Mouse (Mus musculus): ENCODE measurements around the gene Rbms3.

Gene Rbms3

DNA sequence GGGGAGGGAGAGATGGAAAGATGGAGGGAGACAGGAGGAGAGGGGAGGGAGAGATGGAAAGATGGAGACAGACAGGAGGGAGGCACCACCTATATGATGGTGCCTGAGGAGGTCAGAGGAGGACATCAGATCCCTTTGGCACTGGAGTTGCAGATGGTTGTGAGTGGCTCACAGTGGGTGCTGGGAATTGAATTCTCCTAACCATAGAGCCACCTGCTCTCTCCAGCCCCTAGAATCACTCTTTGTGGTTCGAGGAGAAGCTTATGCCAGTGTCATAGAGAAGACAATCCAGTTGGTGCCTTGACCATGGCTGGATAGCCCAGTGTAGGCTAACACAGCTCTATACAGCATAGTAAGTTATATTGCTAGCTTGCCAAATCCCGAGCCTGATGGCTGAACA, 137.8 kb downstream of the Rbms3 start:
- DNase-seq (ENCODE audit: low read depth, low spot score) = no peak

DNA sequence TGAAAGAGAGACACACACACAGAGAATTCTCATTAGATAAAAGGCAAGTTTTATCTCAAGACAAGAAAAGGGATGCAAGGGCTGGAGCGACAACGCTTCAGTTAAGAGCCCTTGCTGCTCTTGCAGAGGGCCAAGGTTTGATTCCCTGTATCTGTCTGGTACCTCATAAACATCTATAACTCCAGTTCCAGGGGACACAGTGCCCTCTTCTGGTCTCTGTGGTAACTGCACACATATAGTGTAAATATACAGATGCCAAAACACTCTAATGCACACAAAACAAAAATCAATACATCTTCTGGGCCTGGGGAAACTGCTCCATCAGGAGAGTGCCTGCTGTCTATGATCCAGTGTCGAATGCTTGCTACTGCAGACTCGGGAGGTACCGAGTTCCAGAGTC, 145.3 kb downstream of the Rbms3 start:
- DNase-seq (ENCODE audit: low read depth, low spot score) = no peak

DNA sequence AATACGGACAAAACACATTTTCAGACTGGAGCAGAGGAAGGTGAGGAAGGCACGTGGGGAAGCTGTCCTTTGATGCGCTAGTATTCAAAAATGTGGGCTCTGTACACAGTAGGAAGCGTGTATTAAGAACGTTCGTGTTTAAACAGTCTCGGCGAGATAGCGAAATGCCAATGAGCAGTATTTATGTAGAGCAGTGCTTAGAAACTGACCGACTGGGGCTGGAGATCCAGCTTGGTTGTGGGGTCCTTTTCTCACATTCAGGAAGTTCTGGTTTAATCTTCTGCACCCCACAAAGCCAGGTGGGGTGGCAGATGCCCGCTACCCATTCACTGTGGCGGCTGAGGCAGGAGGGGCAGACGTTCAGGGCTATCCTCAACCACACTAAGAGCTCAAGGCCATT, 153.0 kb downstream of the Rbms3 start:
- DNase-seq (ENCODE audit: low read depth, low spot score) = no peak

DNA sequence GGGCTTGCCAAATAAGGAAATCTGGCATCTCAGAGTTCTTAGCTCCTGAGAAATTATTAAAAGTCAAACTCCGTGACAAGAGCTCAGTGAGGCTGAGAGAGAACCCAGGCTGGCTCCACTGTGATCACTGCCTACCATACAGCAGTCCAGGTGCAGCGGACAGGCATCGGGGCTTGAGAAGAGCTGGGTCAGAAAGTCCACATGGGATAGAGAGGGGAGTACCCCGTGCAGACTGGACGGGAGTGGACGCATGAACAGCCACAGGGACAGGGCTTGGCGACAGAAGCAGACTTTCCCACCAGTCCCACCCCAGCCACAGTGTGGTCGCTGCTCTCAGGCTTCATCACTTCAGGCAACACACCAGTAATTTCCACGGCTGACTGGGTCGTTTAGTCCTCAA, 176.9 kb downstream of the Rbms3 start:
- DNase-seq (ENCODE audit: low read depth, low spot score) = no peak

DNA sequence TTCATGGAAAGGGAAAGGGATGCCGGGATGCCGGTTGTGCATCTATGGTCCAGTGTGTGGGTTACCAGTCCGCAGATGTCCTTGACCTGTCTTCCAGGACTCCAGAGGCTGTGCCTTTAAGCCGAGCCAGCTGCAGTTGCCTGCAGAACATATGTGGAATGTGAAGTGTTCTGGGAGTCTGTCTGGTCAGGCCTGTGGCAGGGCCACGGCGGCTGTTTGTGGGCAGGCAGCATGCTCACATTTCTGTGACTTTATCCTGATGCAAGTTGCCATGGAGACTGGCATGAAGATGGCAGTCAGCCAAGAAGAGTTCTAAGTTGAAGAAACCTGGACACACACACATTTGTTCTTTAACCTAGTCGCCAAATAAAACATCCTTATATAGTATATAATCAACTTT, 187.1 kb downstream of the Rbms3 start:
- no peak for DNase-seq (ENCODE audit: low read depth, low spot score)

DNA sequence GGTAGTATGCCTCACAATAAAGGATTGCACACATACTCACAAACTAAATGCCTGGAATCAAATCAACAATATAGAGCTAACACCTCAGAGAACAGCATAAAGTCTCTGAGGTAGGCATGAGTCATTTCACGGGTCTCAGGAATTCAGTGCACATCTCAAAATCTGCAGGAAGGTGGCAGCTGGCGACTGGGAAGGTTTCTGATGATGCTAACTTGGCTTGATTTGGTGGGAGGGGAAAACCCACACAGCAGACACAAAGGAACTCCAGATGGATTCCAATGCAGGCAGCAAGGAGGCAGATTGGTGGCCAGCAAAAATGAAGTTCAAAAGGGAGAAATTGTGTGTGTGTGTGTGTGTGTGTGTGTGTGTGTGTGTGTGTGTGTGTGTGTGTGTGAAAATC, 193.9 kb downstream of the Rbms3 start:
- DNase-seq (ENCODE audit: low read depth, low spot score) = no peak

DNA sequence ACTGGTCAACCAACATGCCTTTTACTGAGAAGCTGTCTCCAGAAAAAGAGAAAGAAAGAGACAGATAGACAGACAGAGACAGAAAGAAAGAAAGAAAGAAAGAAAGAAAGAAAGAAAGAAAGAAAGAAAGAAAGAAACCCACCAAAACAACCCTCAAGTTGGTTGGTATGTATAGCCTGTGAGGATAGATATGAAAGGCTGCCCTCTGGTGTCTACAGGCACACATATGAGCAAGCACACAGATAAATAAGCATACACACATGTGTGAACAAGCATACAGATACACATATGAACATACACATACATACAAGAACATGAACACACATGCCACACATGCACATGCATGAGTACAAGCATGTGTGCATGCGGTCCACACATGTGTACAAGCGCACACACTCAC, 199.0 kb downstream of the Rbms3 start:
- DNase-seq (ENCODE audit: low read depth, low spot score) = no peak

DNA sequence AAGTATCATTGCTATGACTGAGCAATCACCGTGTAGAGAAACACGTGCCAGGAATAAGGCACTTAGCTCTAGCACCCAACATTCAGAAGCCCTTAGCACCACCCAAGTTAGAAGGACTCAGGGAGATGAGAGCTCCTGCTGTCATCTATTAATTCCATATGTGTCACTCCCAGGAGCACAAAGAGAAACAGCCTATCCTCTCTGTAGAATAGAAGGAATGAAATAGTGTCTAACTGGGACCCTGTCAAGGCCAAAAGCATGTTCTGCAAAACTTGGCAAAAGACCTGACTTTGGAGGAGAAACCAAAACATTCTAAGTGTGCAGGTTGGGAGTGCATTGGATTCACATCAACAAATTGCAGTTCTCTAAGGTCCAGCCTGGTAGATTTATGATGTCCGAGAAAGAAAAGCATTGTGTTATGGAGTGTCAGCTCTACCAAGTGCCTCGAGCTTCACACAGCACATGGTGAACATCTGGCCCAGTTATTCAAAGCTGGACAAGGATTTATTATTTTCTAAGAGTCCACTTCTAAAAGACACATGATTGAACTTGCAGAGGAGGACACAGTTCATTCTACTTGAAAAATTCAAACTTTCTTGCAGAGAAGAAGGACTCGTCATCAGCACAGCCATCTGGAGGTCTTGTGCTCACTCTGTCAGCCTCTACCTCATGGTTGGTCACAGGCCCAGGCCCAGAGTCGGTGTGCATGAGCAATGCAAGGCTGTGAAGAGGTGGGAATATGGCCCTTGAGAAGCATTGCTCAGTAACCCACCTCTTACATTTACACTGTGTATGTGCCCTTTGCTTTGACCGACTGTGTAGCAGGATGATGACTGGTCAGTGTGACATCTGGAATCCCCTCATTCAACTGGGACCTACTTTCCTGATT, 200.3 kb downstream of the Rbms3 start:
- DNase-seq (ENCODE audit: low read depth, low spot score) = no peak

DNA sequence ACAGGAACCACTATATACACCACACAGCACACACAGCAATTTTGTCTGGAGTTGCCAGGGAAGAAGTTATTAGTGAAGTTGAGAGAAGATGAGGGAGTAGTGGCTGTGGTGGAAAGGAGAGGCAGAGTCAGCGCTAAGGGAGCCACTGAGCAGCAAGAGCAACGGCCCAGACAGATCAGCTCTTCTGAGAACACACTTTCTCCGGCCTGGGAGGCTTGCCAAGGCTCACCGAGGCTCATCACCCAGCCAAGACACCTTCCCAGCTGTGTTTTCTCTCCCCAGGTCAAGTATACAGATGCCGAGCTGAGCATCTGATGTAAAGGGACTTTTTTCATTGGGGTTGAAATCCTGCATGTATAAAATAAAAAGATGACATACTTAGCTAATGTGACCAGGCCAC, 206.5 kb downstream of the Rbms3 start:
- DNase-seq (ENCODE audit: low read depth, low spot score) = no peak

DNA sequence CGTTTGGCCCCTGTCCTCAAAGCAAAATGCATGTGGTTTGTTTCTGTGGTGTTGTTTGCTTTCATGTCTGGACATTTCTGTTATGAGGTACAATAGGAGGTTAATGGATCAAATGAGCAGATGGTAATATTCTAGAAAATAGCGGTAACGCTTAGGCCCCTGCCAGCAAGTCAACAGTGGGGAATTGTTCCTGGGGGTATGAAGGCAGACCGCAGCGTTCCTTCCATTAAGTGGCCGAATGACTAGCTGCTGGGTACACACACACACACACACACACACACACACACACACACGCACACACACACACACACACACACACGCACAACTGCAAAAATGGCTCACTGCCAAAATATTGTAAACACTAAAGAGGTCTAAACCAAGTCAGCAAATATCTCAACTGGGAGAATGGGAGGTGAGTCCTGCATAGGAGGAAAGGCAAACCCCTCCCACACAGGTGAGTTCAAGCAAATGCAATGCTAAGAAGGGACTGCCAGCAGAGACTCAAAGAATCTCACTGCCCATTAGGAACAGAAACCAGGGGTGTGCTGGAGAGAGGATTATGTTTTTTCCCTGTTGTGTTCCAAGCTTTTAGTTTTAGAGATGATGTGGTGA, 209.7 kb downstream of the Rbms3 start:
- no peak for DNase-seq (ENCODE audit: low read depth, low spot score)

DNA sequence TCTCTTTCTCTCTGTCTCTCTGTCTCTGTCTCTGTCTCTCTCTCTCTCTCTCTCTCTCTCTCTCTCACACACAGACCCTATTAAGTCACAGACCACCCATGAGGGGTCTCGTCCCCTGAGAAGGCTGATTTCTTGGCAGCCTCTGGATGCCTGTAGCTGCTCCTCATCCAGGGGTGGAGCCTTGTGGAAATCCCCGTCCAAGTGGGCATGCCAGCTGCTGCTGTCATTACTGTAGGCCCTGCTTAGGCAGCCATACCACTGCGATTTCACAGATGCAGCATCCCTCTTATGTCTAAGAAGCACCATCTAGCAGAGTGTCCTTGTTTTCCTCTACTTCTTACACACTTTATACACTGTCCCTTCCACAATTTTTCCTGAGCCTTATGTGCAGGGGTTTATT, 216.5 kb downstream of the Rbms3 start:
- DNase-seq (ENCODE audit: low read depth, low spot score) = no peak

DNA sequence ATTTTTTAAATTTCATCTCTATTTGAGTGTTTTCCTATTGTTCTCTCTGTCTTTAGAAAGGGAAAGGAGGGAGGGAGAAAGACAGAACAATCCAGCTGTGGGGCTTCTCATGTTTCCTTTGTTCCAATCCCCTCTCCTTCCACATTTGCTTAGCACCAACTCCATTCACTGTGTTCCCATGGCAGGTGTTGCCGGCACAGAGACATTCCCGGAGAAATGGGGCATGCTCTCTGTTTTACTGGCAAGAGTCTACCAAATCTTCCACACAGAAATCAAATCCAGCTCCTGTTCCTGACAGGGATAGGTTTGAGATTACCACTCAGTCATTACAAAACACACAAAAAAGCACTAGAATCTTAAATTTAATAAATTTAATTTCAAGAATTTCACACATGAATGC, 217.1 kb downstream of the Rbms3 start:
- DNase-seq (ENCODE audit: low read depth, low spot score) = no peak

DNA sequence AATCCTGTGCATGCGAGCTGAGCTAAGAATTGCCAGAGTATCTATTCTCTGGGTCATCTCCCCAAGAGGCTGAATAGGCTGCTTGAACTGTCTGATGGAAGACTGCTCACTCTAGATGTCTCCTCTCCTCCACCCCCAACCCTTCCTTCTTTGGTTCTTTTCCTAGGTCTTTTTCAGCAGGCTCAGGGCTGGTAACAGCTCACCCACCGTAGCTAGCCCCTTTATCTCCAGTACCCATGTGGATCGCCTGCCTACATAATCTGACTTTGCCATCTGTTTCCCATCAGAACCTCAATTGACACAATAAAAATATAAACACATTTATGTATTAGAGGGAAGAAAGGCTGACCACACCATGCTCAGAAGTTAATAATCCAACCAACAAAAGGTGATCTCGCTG, 225.1 kb downstream of the Rbms3 start:
- no peak for DNase-seq (ENCODE audit: low read depth, low spot score)

DNA sequence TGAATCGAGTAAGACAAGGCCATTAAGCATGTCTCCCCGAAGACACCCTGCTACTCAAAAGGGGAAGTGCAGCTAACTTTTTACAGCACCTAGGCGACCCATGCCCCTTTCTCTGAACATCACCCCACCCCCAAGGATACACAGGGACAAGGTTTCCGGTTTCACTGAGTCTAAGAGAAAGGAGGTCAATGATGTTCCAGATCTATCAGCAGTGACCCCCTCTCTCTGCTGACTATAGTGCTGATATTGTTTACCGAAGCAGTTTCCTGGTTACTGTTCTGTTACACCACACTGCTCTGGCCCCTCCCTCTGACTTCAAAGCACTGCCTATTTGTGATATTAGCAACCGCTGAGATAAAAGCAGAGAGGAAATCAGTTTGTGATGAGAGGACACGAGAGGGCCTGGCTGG, 229.4 kb downstream of the Rbms3 start:
- DNase-seq (ENCODE audit: low read depth, low spot score) = no peak

DNA sequence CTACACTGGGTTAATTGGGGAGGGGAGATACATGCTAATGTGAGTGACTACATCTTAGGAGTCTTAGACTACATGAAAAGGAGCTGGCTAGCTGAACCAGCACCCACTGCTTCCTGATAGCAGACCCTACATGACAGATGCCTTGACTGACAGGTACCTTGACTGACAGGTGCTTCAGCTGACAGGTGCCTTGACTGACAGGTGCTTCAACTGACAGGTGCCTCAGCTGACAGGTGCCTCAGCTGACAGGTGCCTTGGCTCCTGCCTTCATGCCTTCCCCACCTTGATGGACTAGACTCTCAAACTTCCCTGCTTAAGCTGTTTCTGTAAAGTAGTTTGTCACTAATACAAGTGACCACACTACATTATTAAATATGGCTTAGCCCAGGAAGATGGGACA, 232.6 kb downstream of the Rbms3 start:
- no peak for DNase-seq (ENCODE audit: low read depth, low spot score)

DNA sequence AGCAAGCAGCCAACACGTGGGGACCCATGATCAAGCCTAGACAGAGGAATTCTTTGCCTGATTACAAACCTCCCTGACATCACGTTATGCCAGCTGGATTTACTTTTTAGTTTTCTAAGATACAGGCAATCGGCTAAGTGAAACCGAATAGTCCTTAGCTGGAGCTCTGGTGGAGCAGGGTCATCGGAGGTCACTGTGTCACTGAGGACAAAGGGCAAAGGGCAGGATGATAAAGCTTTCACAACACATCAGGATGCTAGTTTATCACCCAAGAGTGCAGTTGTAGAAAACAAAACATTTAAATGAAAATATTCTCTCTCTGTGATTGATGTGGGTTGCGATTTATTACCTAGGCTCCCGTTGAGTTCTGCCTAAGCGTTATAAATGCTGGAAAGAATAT, 233.1 kb downstream of the Rbms3 start:
- no peak for DNase-seq (ENCODE audit: low read depth, low spot score)

DNA sequence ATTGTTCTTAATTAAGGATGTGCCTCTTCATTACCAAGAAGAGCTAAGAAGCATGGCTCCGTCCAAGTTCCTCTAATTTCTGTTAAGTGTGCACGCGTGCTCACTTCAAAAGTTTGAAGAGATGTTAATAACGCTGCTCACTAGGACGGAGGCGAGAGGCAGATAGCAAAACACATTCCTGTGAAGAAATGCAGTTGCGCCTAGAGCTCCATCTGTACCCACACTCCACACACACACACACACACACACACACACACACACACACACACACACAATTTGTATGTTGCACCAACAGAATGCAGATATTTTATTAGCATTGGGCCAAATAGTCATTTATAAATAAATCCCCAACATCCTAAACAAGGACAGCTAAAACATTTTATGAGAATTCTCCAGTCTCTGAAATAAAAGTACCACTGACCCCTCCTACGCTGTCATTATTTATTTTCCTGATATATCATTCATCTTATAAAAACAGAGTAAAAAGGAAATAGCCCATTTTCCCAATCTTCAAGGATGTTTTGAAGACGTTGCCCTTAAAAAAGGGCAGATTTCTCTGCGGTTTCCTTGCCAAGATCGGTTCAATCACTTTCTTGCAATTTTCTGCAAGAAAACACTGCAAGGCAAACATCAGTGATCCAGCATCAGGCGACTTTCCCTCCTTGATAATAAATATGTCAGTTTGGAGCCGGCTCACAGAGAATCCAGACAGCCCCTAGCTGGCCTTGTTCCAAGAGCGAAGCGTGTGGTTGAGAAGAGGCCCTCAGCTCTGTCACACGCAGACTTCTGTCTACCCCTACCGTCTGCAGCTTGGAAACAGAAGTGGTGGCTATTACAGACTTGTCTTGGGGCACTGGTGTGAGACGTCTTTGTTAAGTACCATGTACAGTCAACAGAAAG, 235.8 kb downstream of the Rbms3 start:
- DNase-seq (ENCODE audit: low read depth, low spot score) = peak; percentile 49

DNA sequence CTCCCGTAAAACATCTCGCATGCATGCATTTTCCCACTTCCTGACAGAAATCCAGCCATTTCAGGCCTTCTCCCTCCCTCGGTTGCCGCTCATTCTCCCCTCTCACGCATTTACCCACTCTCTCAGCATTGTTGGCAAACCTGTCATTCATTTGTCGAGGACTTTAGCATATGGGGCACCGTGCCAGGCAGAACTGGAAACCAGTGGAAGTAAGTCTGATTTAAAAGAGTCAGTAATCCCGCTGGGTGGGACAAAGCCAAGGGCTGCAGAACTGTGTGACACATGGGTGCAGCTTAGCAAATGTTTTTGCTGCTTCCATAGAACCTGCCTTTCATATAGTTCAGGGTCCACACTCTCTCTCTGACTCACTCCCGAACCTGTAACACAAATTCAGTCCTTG, 241.7 kb downstream of the Rbms3 start:
- DNase-seq (ENCODE audit: low read depth, low spot score) = peak; percentile 42

DNA sequence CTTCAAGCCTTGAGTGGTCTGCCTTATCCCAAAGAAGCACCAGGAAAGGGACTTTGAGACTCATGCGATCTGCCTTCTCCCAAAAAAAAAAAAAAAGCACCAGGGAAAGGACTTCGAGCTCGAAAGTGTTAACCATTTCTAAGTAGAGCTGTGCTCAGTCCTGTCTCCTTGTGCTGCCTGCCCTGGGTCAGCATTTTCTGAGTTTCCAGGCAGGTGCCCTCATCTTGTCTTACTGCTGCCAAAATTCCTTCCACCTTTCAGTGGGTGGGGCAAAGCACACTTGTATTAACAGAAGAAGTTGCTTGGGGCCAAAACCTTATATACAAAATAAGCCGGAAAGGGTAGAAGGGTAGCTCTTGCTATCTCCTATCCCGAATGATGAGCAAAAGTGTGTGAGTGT, 248.8 kb downstream of the Rbms3 start:
- DNase-seq (ENCODE audit: low read depth, low spot score) = no peak

DNA sequence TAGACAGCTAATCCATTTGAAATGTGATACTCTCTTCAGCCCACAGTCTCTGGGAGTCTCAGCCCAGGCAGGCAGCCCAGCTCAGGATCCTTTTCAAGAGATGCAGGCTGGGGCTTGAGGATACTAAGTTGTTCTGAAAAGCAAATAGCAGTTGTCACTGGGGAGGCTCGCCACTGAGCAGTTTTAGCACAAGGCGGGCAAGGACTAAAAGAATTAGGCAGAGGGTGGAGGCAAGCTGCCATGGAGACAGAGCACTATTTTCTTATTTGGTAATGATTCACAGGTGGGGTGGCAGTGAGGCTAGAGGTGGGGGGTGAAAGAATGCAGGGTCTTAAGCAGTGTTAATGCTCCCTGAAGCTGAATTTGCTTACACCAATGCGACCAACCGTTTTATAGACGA, 249.6 kb downstream of the Rbms3 start:
- DNase-seq (ENCODE audit: low read depth, low spot score) = no peak

DNA sequence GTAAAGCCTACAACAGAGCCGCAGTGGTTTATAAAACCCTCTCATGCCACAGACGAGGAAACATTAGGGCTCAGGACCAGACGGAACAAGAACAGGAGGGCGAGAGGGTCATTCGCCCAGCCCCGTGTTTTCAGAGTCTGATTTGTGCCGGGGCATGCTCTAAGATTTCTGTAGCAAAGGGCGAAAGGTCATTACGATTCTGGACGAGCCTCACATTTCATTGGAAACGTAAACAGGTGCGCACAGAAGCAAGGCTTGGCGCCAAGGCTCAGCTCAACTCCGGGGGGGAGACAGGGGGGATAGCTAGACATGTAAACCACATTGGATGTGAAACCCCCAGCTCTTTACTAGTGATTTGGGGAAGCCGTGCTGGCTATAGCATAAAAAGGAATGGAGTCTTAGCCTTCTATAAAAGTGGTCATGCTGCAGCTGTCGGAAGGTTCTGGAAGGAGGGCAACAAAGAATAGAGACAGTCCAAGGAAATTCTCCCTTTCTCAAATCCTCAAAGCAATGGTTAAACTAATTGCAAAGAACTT, 250.2 kb downstream of the Rbms3 start:
- DNase-seq (ENCODE audit: low read depth, low spot score) = no peak

Data from brain, embryonic 18.5 days (tissue).